Mouse (Mus musculus) G1E (cell line): ENCODE data around the gene Itgad.

ENCODE experiments used
- CTCF ChIP-seq: IDR thresholded peaks from 2 replicates; pipeline ENCODE4 v1.5.1; 2012; ENCODE audit warnings: low read depth, low read length, inconsistent platforms, mixed read lengths
- GATA1 ChIP-seq: IDR thresholded peaks from 2 replicates; pipeline ENCODE4 v1.6.1; 2012; ENCODE audit warnings: borderline replicate concordance, low read length, inconsistent platforms, mixed read lengths
- GATA2 ChIP-seq: IDR thresholded peaks from 2 replicates; pipeline ENCODE4 v1.6.1; 2012; ENCODE audit warnings: low read depth, low read length, inconsistent platforms, borderline replicate concordance
- POLR2AphosphoS5 ChIP-seq: IDR thresholded peaks from 2 replicates; pipeline ENCODE4 v1.6.1; 2012; ENCODE audit warnings: low read depth, low read length, inconsistent platforms; ENCODE audit not compliant: insufficient replicate concordance
- TAL1 ChIP-seq: conservative IDR thresholded peaks from 2 replicates; pipeline ENCODE4 v1.6.1; 2012; ENCODE audit warnings: low read depth, low read length, inconsistent platforms, mixed read lengths

- TF ChIP-seq CTCF (no peak), POLR2AphosphoS5 (no peak), GATA1 (no peak), GATA2 (no peak), TAL1 (no peak)
Observed at GRCm38 (mm10) chr7:128265411-128265810, 111.2 kb downstream of the Itgad start, which contains the start of gene Slc5a2.
